Mouse (Mus musculus) MEL (cell line): ENCODE results near the gene Map3k9. TPM values are rescaled to one million over a fixed set of nuclear protein-coding genes. Genes with fewer than 3 reads are reported as not detected.

ENCODE experiments used
- DNase-seq: peaks from one replicate; pipeline ENCODE4 v3.0.0; 2011; ENCODE audit warnings: low read depth, low spot score
- H3K27ac ChIP-seq: 2 replicates; pipeline ENCODE4 v1.5.1; 2012; ENCODE audit warnings: low read depth, mild to moderate bottlenecking, control low read depth, low read length, moderate library complexity; ENCODE audit not compliant: control insufficient read depth
- H3K27me3 ChIP-seq, 2 experiments: fragments of 150-350 bp in 1 of 2; sonication (generic) in 1 of 2; 2 replicates each; pipeline ENCODE4 v1.6.1; 2012; ENCODE audit warnings: low read length in 2 of 2, mild to moderate bottlenecking in 2 of 2, improper control_type of control experiment in 1 of 2, moderate library complexity in 1 of 2; ENCODE audit not compliant: insufficient read depth in 2 of 2, control insufficient read depth in 1 of 2
- H3K36me3 ChIP-seq, 2 experiments: 2 replicates each; pipeline ENCODE4 v1.6.1; 2012 to 2014; ENCODE audit warnings: low read length in 2 of 2, improper control_type of control experiment in 1 of 2, inconsistent platforms in 1 of 2, mild to moderate bottlenecking in 1 of 2; ENCODE audit not compliant: insufficient read depth in 2 of 2, control insufficient read depth in 1 of 2
- H3K4me1 ChIP-seq, 2 experiments: fragments of 150-350 bp in 1 of 2; sonication (generic) in 1 of 2; 2 replicates each; pipeline ENCODE4 v1.6.1; 2012; ENCODE audit warnings: low read length in 2 of 2, improper control_type of control experiment in 1 of 2, mild to moderate bottlenecking in 1 of 2; ENCODE audit not compliant: insufficient read depth in 2 of 2, control insufficient read depth in 1 of 2
- H3K4me3 ChIP-seq, 2 experiments: fragments of 150-350 bp in 1 of 2; sonication (generic) in 1 of 2; 2 replicates each; pipeline ENCODE4 v1.5.1; 2012; ENCODE audit warnings: low read depth in 2 of 2, low read length in 2 of 2, mild to moderate bottlenecking in 2 of 2, moderate library complexity in 2 of 2, control low read depth in 1 of 2, improper control_type of control experiment in 1 of 2; ENCODE audit not compliant: control insufficient read depth in 1 of 2, insufficient read depth in 1 of 2
- H3K79me2 ChIP-seq: 2 replicates; pipeline ENCODE4 v1.6.1; 2012; ENCODE audit warnings: mild to moderate bottlenecking, low read length, moderate library complexity; ENCODE audit not compliant: control insufficient read depth, poor library complexity, insufficient read depth
- H3K9ac ChIP-seq: 2 replicates; pipeline ENCODE4 v1.6.1; 2012; ENCODE audit warnings: low read depth, mild to moderate bottlenecking, control low read depth, low read length, moderate library complexity; ENCODE audit not compliant: control insufficient read depth, poor library complexity, severe bottlenecking
- H3K9me3 ChIP-seq: fragments of 150-350 bp; sonication (generic); replicated peaks from 2 replicates; pipeline ENCODE4 v1.6.1; 2012; ENCODE audit warnings: mild to moderate bottlenecking, low read length, improper control_type of control experiment, moderate library complexity; ENCODE audit not compliant: insufficient read depth
- BHLHE40 ChIP-seq: IDR thresholded peaks from 2 replicates; pipeline ENCODE4 v1.6.1; 2012; ENCODE audit warnings: low read depth, mild to moderate bottlenecking, inconsistent platforms, low read length, improper control_type of control experiment, borderline replicate concordance
- CHD2 ChIP-seq: IDR thresholded peaks from 2 replicates; pipeline ENCODE4 v1.6.1; 2011; ENCODE audit warnings: low read length, improper control_type of control experiment
- E2F4 ChIP-seq: IDR thresholded peaks from 2 replicates; pipeline ENCODE4 v1.6.1; 2011; ENCODE audit warnings: low read depth, low read length, improper control_type of control experiment, borderline replicate concordance
- EP300 ChIP-seq, 2 experiments: IDR thresholded peaks; 2 replicates each; pipeline ENCODE4 v1.6.1; 2011; ENCODE audit warnings: improper control_type of control experiment in 2 of 2, low read length in 2 of 2, low read depth in 1 of 2, mild to moderate bottlenecking in 1 of 2
- ETS1 ChIP-seq: IDR thresholded peaks from 2 replicates; pipeline ENCODE4 v1.6.1; 2012; ENCODE audit warnings: low read depth, mild to moderate bottlenecking, inconsistent platforms, low read length, improper control_type of control experiment, moderate library complexity
- GABPA ChIP-seq: IDR thresholded peaks from 2 replicates; pipeline ENCODE4 v1.6.1; 2012; ENCODE audit warnings: low read depth, mild to moderate bottlenecking, inconsistent platforms, low read length, improper control_type of control experiment, moderate library complexity
- GATA1 ChIP-seq: IDR thresholded peaks from 2 replicates; pipeline ENCODE4 v1.6.1; 2011; ENCODE audit warnings: low read depth, low read length, improper control_type of control experiment
- HCFC1 ChIP-seq: IDR thresholded peaks from 2 replicates; pipeline ENCODE4 v1.6.1; 2012; ENCODE audit warnings: low read depth, mild to moderate bottlenecking, inconsistent platforms, low read length, improper control_type of control experiment, moderate library complexity
- JUND ChIP-seq: IDR thresholded peaks from 2 replicates; pipeline ENCODE4 v1.6.1; 2011; ENCODE audit warnings: low read depth, mild to moderate bottlenecking, improper control_type of control experiment, low read length
- MAFK ChIP-seq: IDR thresholded peaks from 2 replicates; pipeline ENCODE4 v1.6.1; 2011; ENCODE audit warnings: low read depth, mild to moderate bottlenecking, low read length, improper control_type of control experiment, borderline replicate concordance
- MAX ChIP-seq: IDR thresholded peaks from 2 replicates; pipeline ENCODE4 v1.6.1; 2011; ENCODE audit warnings: low read length, improper control_type of control experiment
- MAZ ChIP-seq: IDR thresholded peaks from 2 replicates; pipeline ENCODE4 v1.6.1; 2012; ENCODE audit warnings: low read depth, mild to moderate bottlenecking, inconsistent platforms, low read length, improper control_type of control experiment
- MEF2A ChIP-seq: IDR thresholded peaks from 2 replicates; pipeline ENCODE4 v1.6.1; 2014; ENCODE audit warnings: low read depth, mild to moderate bottlenecking, inconsistent platforms, low read length, improper control_type of control experiment; ENCODE audit not compliant: poor library complexity, insufficient replicate concordance, severe bottlenecking; ENCODE audit errors: extremely low read depth
- MXI1 ChIP-seq: IDR thresholded peaks from 2 replicates; pipeline ENCODE4 v1.6.1; 2011; ENCODE audit warnings: mild to moderate bottlenecking, low read depth, low read length, improper control_type of control experiment
- MYC ChIP-seq: IDR thresholded peaks from 2 replicates; pipeline ENCODE4 v1.6.1; 2011; ENCODE audit warnings: low read depth, mild to moderate bottlenecking, low read length, improper control_type of control experiment, moderate library complexity
- NELFE ChIP-seq: IDR thresholded peaks from 2 replicates; pipeline ENCODE4 v1.6.1; 2011; ENCODE audit warnings: low read depth, low read length, improper control_type of control experiment
- NRF1 ChIP-seq: IDR thresholded peaks from 2 replicates; pipeline ENCODE4 v1.6.1; 2014; ENCODE audit warnings: low read depth, mild to moderate bottlenecking, inconsistent platforms, low read length, improper control_type of control experiment, moderate library complexity; ENCODE audit not compliant: poor library complexity, insufficient read depth, severe bottlenecking
- POLR2A ChIP-seq, 2 experiments: IDR thresholded peaks; 2 replicates each; pipeline ENCODE4 v1.6.1; 2011 to 2012; ENCODE audit warnings: low read length in 2 of 2, mild to moderate bottlenecking in 2 of 2, control low read depth in 1 of 2, improper control_type of control experiment in 1 of 2, low read depth in 1 of 2, moderate library complexity in 1 of 2; ENCODE audit not compliant: control insufficient read depth in 1 of 2, insufficient read depth in 1 of 2, poor library complexity in 1 of 2
- POLR2AphosphoS5 ChIP-seq: IDR thresholded peaks from 2 replicates; pipeline ENCODE4 v1.6.1; 2012; ENCODE audit warnings: low read depth, borderline replicate concordance, mild to moderate bottlenecking, inconsistent platforms, low read length, moderate library complexity, mixed read lengths
- RAD21 ChIP-seq: IDR thresholded peaks from 2 replicates; pipeline ENCODE4 v1.6.1; 2011; ENCODE audit warnings: mild to moderate bottlenecking, low read depth, low read length, improper control_type of control experiment
- RCOR1 ChIP-seq: IDR thresholded peaks from 2 replicates; pipeline ENCODE4 v1.6.1; 2012; ENCODE audit warnings: low read depth, mild to moderate bottlenecking, inconsistent platforms, low read length, improper control_type of control experiment
- SIN3A ChIP-seq: IDR thresholded peaks from 2 replicates; pipeline ENCODE4 v1.6.1; 2012; ENCODE audit warnings: low read length, improper control_type of control experiment, inconsistent platforms
- TAL1 ChIP-seq: IDR thresholded peaks from 2 replicates; pipeline ENCODE4 v1.6.1; 2012; ENCODE audit warnings: mild to moderate bottlenecking, inconsistent platforms, low read length, moderate library complexity, mixed read lengths
- UBTF ChIP-seq: IDR thresholded peaks from 2 replicates; pipeline ENCODE4 v1.6.1; 2012; ENCODE audit warnings: low read depth, mild to moderate bottlenecking, inconsistent platforms, low read length, improper control_type of control experiment, moderate library complexity, borderline replicate concordance; ENCODE audit not compliant: insufficient read depth
- USF1 ChIP-seq: IDR thresholded peaks from 2 replicates; pipeline ENCODE4 v1.6.1; 2014; ENCODE audit warnings: low read depth, mild to moderate bottlenecking, inconsistent platforms, low read length, improper control_type of control experiment, moderate library complexity
- USF2 ChIP-seq, 2 experiments: IDR thresholded peaks; 2 replicates each; pipeline ENCODE4 v1.6.1; 2011 to 2012; ENCODE audit warnings: improper control_type of control experiment in 2 of 2, low read length in 2 of 2, borderline replicate concordance in 1 of 2, inconsistent platforms in 1 of 2, low read depth in 1 of 2, mild to moderate bottlenecking in 1 of 2; ENCODE audit not compliant: insufficient read depth in 1 of 2
- ZMIZ1 ChIP-seq: IDR thresholded peaks from 2 replicates; pipeline ENCODE4 v1.6.1; 2012; ENCODE audit warnings: low read depth, mild to moderate bottlenecking, inconsistent platforms, low read length, improper control_type of control experiment, moderate library complexity
- ZNF384 ChIP-seq: IDR thresholded peaks from 2 replicates; pipeline ENCODE4 v1.6.1; 2012; ENCODE audit warnings: low read depth, mild to moderate bottlenecking, inconsistent platforms, low read length, improper control_type of control experiment
- polyA plus RNA-seq, 2 experiments: library from polyadenylated mRNA; stranded (reverse) in 1 of 2; unstranded in 1 of 2; fragments of >175 nt in 1 of 2; fragments of >200 nt in 1 of 2; gene quantifications; 2 replicates each; pipeline versions ENCODE4 v1.2.1 to v1.2.4; 2012; ENCODE audit warnings: low replicate concordance in 2 of 2, low read depth in 1 of 2; ENCODE audit not compliant: insufficient read length in 2 of 2, insufficient read depth in 1 of 2, missing spikeins in 1 of 2
- total RNA-seq: library from RNA; depleted of rRNA; stranded (reverse); fragments of 300-350 nt; gene quantifications from 2 replicates; pipeline ENCODE4 v1.2.3, GENCODE M21; 2012

Map3k9 gene
- total and polyA plus RNA-seq, 3 experiments, result not detected

- H3K36me3 ChIP-seq, result peaks cover 0 to 11% of the 10 kb centered on the region in 2 experiments; a peak in 2 of 4 replicates
- peak; percentile 24 for DNase-seq
- H3K4me3 ChIP-seq, result no peak overlapping the region
- H3K27me3 ChIP-seq, result no peaks in the 10 kb centered on the region
- TF ChIP-seq POLR2AphosphoS5 (no peak), ETS1 (no peak), CHD2 (no peak), JUND (no peak), MAZ (no peak), UBTF (no peak), NRF1 (no peak), USF1 (no peak), MAX (no peak), ZNF384 (no peak), GATA1 (no peak), USF2 (IDR thresholded peaks at IDR 0.05; ENCODE audit: borderline replicate concordance in 1 of 2, insufficient read depth in 1 of 2, low read depth in 1 of 2, low read length in 2 of 2) (no peak), TAL1 (no peak), POLR2A (IDR thresholded peaks at IDR 0.05; ENCODE audit: control insufficient read depth in 1 of 2, insufficient read depth in 1 of 2, low read depth in 1 of 2, low read length in 2 of 2, poor library complexity in 1 of 2) (no peak), ZMIZ1 (no peak)
- H3K4me1 ChIP-seq, result peaks cover 0 to 10% of the 10 kb centered on the region in 2 experiments; a peak in 2 of 4 replicates
- no peaks in the 10 kb centered on the region; the same call in 1 of the 2 replicates for H3K79me2 ChIP-seq
- no peak overlapping the region for H3K27ac ChIP-seq
- no peak overlapping the region for H3K9ac ChIP-seq
- H3K9me3 ChIP-seq, result no peaks in the 10 kb centered on the region
Measured at GRCm38 (mm10) chr12:81792511-81793218, 11.7 kb upstream of the Map3k9 start.

- Histone ChIP-seq H3K27me3 (peaks cover 0 to 5% of the 10 kb centered on the region in 2 experiments; a peak in 2 of 4 replicates), H3K36me3 (peaks cover 0 to 2% of the 10 kb centered on the region in 2 experiments; a peak in 1 of 4 replicates), H3K9ac (peak overlapping the region; percentile 60), H3K9me3 (no peaks in the 10 kb centered on the region), H3K4me3 (peak overlapping the region; percentile 61 to 66), H3K27ac (no peak overlapping the region), H3K4me1 (peaks cover 0 to 6% of the 10 kb centered on the region in 2 experiments; a peak in 2 of 4 replicates), H3K79me2 (no peaks in the 10 kb centered on the region; the same call in 1 of the 2 replicates)
- peak; percentile 87 for DNase-seq
- no peak for TF ChIP-seq MAFK
- no peak for TF ChIP-seq ETS1
- TF ChIP-seq HCFC1, result peak; percentile 68
- no peak for TF ChIP-seq BHLHE40
- TF ChIP-seq RAD21, result no peak
- TF ChIP-seq GATA1, result 0 out of 2 replicates have a peak, but pooled peaks have one; percentile 24
- TF ChIP-seq MAX, result no peak
- no peak for TF ChIP-seq MEF2A
- TF ChIP-seq EP300 (IDR thresholded peaks at IDR 0.05; ENCODE audit: low read depth in 1 of 2, low read length in 2 of 2), result no peak
- peak; percentile 80 for TF ChIP-seq SIN3A
- no peak for TF ChIP-seq UBTF
- TF ChIP-seq MAZ, result no peak
- no peak for TF ChIP-seq RCOR1
- TF ChIP-seq MXI1, result peak; percentile 46; the same call in 1 of the 2 replicates
- TF ChIP-seq GABPA, result no peak
- peak; percentile 43; the same call in 1 of the 2 replicates for TF ChIP-seq NRF1
- TF ChIP-seq E2F4, result no peak
- no peak for TF ChIP-seq USF1
- no peak for TF ChIP-seq NELFE
- TF ChIP-seq MYC, result peak; percentile 46; the same call in 1 of the 2 replicates
Measured at GRCm38 (mm10) chr12:81789499-81789898, 8.5 kb upstream of the Map3k9 start.
